Mouse (Mus musculus): ENCODE measurements around the gene Sumf1.

Gene Sumf1

GRCm38 (mm10) chr6:108146637-108147036, 38.7 kb downstream of the Sumf1 start:
- no peak for DNase-seq (ENCODE audit: low spot score)

DNA sequence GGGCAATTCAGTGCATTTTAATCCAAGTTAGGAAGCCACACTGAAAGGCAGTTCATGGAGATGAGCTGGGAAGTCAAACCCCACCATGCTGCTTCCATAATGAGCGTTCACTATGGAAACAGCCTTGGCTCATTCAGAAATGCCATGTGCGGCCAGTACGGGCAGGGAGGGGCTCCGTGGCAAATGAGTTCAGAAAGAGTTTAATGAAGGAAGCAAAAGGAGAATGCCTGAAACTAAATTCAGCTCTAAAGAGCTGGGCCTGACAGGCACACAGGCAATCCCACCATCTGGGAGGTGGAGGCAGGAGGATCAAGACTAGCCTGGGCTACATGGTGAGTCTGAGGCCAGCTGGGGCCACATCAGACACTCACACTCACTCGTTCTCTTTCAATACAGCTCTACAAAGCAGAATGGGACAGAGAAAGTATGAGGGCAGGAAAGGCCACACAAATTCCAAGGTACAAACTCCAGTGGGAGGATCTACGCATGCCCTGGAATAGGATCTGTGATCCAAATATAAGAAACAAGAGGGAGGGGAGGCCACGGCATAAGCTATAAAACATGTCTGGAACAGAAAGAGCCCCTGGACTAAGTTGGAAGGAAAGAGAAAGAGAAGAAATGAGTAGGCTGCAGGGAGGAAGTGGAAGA, 39.3 kb downstream of the Sumf1 start:
- DNase-seq (ENCODE audit: low spot score), result no peak

- no peak for DNase-seq (ENCODE audit: low spot score)
Observed at GRCm38 (mm10) chr6:108145241-108145640, 40.1 kb downstream of the Sumf1 start.

- no peak for DNase-seq (ENCODE audit: low spot score)
Observed at GRCm38 (mm10) chr6:108142796-108143195, 42.6 kb downstream of the Sumf1 start.

DNA sequence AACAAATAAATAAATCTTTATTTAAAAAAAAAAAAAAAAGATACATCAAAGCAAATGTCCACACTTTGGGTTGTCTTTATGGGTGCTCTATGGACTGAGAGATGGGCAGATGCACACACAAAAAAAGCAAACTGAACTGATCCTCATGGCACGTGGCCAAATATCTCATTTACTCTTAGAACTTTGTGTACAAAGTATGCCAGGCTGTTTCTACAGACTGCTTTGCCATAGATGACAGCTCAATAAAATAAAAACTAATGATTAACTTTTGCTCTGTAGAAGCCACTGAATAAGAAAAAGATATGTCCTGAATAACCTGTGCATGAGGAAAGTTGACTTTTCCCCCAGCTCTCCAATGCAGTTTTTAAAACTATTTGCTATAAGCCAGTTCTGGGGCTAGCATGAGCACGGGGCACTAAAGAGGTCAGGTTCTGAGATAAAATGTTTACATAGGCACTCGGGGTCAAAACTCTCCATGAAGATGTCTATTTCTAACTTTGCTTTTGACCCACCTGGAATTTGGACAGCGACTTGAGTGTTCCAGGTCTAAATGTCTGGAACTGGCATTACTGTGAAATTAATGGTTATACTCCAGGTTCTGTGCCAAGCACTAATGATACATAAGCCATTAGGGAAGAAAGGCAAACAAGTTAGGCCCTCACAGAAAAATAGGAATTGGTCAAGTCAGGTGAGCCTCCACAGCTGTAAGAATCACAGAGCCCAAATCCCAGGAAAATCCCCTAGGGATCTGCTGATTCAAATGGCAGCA, 44.5 kb downstream of the Sumf1 start:
- DNase-seq (ENCODE audit: low spot score), result no peak

- no peak for DNase-seq (ENCODE audit: low spot score)
Observed at GRCm38 (mm10) chr6:108137031-108137430, 48.4 kb downstream of the Sumf1 start.

- DNase-seq (ENCODE audit: low spot score), result no peak
Observed at GRCm38 (mm10) chr6:108136286-108136685, 49.1 kb downstream of the Sumf1 start.

DNA sequence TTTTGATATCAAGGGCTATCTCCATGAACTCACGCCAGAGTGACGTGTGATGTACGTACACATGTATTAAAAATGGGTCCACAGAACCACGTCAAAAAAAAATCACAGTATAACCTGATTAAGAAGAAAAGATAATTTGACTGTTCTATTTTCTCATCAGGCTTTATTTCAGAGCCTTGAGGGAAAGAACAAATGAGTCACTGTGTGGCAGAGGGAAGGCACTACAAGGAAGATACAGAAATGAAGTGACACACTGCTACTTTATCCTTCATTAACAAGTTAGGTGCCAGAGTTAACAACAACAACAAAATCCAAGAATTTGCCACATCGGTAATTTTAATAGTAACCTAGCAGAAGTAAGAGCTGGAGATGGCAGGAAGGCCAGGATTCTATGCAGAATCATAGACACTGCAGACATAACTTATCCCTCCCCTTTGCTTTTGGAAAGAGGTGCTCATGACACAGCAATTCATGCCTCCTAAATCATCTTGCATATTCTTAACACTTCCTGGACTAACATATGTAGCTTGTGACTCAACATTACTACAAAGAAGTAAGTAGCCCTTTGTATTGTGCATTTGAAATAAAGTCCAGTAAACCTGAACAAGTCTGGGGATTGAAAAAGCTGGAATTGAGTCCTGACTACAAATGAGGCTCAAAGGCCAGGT, 53.0 kb downstream of the Sumf1 start:
- DNase-seq (ENCODE audit: low spot score), result no peak

DNA sequence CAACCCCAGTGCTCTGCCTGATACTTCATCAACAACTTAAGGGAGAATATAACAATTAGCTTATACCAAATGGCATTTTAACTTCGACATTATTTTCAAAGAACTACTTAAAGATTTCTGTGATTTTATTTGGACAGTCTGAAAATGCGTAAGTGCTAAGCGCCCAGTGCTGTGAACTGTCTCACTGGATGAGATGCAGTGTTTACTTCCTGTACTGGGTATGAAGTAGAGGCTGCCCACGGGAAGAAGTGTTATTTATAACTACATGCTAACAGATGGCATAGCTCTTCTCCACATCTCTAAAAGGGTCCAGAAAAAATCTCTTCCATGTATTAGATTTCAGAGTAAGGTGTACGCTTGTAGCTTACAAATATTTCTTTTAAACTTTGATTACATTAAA, 54.7 kb downstream of the Sumf1 start:
- no peak for DNase-seq (ENCODE audit: low spot score)

DNA sequence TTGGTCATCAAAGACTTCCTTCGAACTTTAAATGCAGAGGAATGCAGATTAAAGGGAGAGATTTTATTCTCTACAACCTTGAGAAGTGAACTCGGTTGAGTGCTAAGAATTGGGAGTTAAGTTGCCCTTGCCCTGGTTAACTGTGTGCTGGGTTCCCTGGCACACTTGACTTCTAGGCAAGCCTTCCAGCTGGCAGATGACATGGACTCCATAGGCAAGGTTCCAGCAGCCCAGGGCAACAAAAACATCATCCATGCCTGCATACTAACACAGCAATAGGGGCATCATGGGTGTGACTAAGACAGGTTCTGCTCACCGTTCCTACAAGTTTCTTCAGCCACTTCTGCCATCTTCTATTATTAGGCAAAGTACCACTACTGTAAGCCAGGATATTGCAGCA, 58.8 kb downstream of the Sumf1 start:
- DNase-seq (ENCODE audit: low spot score), result no peak

DNA sequence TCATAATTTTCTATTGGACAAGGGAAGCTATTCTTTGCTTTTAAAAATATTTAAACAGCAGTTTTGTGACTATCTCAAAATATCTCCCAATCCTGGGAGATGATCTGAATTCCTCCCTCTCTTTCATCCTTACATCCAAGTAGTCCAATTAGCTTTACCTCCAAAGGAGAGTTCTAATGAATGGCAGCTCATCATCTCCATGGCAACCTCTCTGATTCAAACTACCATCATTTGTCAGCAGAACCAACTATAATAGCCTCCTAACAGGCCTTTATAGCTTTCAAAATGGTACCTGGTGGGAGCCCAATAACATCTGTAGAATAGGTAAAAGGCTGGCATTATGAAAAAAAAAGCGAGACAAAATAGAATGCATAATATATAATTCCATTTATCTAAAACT, 59.9 kb downstream of the Sumf1 start:
- DNase-seq (ENCODE audit: low spot score), result no peak

GRCm38 (mm10) chr6:108117881-108118280, 67.5 kb downstream of the Sumf1 start:
- no peak for DNase-seq (ENCODE audit: low spot score)

- DNase-seq (ENCODE audit: low spot score), result no peak
Observed at GRCm38 (mm10) chr6:108114971-108115370, 70.4 kb downstream of the Sumf1 start.

- no peak for DNase-seq (ENCODE audit: low spot score)
Observed at GRCm38 (mm10) chr6:108111693-108112092, 73.7 kb downstream of the Sumf1 start.

- no peak for DNase-seq (ENCODE audit: low spot score)
Observed at GRCm38 (mm10) chr6:108110336-108110735, 75.0 kb downstream of the Sumf1 start.

- no peak for DNase-seq (ENCODE audit: low spot score)
Observed at GRCm38 (mm10) chr6:108107376-108107775, 78.0 kb downstream of the Sumf1 start.

GRCm38 (mm10) chr6:108101936-108102830, 83.2 kb downstream of the Sumf1 start:
- DNase-seq (ENCODE audit: low spot score), result no peak

DNA sequence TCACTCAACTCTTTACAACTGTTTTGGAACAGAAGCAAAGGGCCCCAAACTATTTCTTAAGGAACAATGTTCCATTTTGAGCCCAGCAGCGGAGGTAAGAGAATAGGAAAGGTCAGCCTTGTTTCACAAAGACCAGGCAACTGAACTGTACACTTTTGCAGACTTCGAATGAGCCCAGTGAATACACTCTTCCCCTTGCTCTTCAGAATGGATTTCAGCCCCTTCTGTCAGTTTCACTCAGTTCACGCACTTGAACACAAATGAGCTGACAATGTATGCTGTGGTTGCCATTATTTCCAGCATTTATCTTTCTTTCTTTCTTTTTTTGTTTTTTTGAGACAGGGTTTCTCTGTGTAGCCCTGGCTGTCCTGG, 86.5 kb downstream of the Sumf1 start:
- DNase-seq (ENCODE audit: low spot score), result no peak

- DNase-seq (ENCODE audit: low spot score), result peak; percentile 35
Observed at GRCm38 (mm10) chr6:108098171-108098845, 87.1 kb downstream of the Sumf1 start.

- DNase-seq (ENCODE audit: low spot score), result no peak
Observed at GRCm38 (mm10) chr6:108095445-108095844, 89.9 kb downstream of the Sumf1 start.

DNA sequence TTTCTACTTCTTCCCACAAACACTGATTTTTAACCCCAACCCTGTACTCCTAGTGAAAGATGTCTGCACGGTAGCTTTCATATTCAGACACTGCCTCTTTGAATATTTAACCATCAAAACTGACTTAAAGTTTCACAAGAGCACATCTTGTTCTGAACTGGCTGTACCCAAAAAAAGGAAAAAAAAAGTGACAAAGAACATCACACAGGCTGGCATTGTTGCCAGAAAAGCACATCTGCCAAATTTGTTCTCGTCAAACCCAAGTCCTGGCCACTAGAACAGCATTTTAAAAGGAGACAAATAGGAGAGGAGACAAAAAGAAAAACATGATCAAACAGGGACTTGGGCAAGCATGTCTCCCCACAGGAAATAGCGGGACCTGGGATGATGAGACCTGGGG, 91.9 kb downstream of the Sumf1 start:
- no peak for DNase-seq (ENCODE audit: low spot score)

DNA sequence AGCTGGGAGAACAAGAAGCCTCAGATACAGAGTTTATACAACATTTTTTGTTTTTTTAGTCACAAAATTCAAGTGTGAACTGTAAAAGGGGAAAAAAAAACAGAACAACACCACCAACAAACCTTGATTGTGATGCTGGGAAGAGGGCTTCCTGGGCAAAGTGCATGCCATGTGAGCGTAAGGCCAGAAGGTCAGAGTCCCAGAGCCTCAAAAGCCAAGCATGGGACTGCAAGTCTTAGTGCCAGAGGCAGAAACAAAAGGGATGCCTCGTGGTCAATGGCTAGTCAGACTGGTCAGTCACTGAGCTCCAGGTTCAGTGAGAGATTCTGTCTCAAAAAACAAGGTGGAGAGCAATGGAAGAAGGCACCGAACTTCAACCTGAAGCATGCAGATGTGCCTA, 92.7 kb downstream of the Sumf1 start:
- no peak for DNase-seq (ENCODE audit: low spot score)

Measured in urinary bladder, postnatal 25 days (tissue).